Mouse (Mus musculus): ENCODE measurements around the gene Kremen2. TPM values are rescaled to one million over a fixed set of nuclear protein-coding genes. Genes with fewer than 3 reads are reported as not detected.

Gene Kremen2
- polyA plus RNA-seq, 1 experiment from 2014 or later = 2.8 TPM

GRCm38 (mm10) chr17:23719455-23719854, 26.2 kb downstream of the Kremen2 start:
- no peak for ATAC-seq
- Histone ChIP-seq H3K9me3 (ENCODE audit: control insufficient read depth) (no peaks in the 10 kb centered on the region), H3K4me3 (ENCODE audit: low read depth, low read length) (no peak overlapping the region), H3K9ac (ENCODE audit: low read depth, low read length) (no peak overlapping the region), H3K27me3 (replicated peaks; ENCODE audit: control insufficient read depth, insufficient read depth, low read length) (no peaks in the 10 kb centered on the region), H3K36me3 (ENCODE audit: control insufficient read depth, insufficient read depth) (no peaks in the 10 kb centered on the region), H3K4me2 (replicated peaks; ENCODE audit: low read depth) (no peak overlapping the region), H3K27ac (ENCODE audit: low read depth, low read length) (no peak overlapping the region), H3K4me1 (replicated peaks; ENCODE audit: control insufficient read depth, insufficient read depth, low read length) (no peaks in the 10 kb centered on the region)
- TF ChIP-seq CTCF (IDR thresholded peaks at IDR 0.05; ENCODE audit: low read depth) = no peak
- 41% methylated on average over 1 of the region's 1 CpGs for WGBS

GRCm38 (mm10) chr17:23717003-23717402, 28.6 kb downstream of the Kremen2 start:
- WGBS = 70% methylated on average over 2 of the region's 2 CpGs
- TF ChIP-seq CTCF (IDR thresholded peaks at IDR 0.05; ENCODE audit: low read depth) = no peak

GRCm38 (mm10) chr17:23706212-23706611, 39.4 kb downstream of the Kremen2 start:
- 0% methylated on average over 3 of the region's 3 CpGs for WGBS
- ATAC-seq = peak; percentile 54; the same call in 1 of the 2 replicates

More at GRCm38 (mm10) chr17:23717003-23717402, 28.6 kb downstream of the Kremen2 start:
- no peak for ATAC-seq
- no peaks in the 10 kb centered on the region for H3K27me3 ChIP-seq (replicated peaks; ENCODE audit: control insufficient read depth, insufficient read depth, low read length)
- no peaks in the 10 kb centered on the region for H3K4me1 ChIP-seq (replicated peaks; ENCODE audit: control insufficient read depth, insufficient read depth, low read length)
- no peak overlapping the region for H3K4me3 ChIP-seq (ENCODE audit: low read depth, low read length)
- H3K9me3 ChIP-seq (ENCODE audit: control insufficient read depth) = no peaks in the 10 kb centered on the region
- H3K9ac ChIP-seq (ENCODE audit: low read depth, low read length) = no peak overlapping the region
- no peak overlapping the region for H3K4me2 ChIP-seq (replicated peaks; ENCODE audit: low read depth)
- H3K27ac ChIP-seq (ENCODE audit: low read depth, low read length) = no peak overlapping the region
- no peaks in the 10 kb centered on the region for H3K36me3 ChIP-seq (ENCODE audit: control insufficient read depth, insufficient read depth)

GRCm38 (mm10) chr17:23705525-23706104, 40.0 kb downstream of the Kremen2 start:
- Histone ChIP-seq H3K4me2 (replicated peaks; ENCODE audit: low read depth) (no peak overlapping the region), H3K4me1 (replicated peaks; ENCODE audit: control insufficient read depth, insufficient read depth, low read length) (no peaks in the 10 kb centered on the region), H3K9me3 (ENCODE audit: control insufficient read depth) (no peaks in the 10 kb centered on the region), H3K27ac (ENCODE audit: low read depth, low read length) (no peak overlapping the region), H3K9ac (ENCODE audit: low read depth, low read length) (no peak overlapping the region), H3K36me3 (ENCODE audit: control insufficient read depth, insufficient read depth) (no peaks in the 10 kb centered on the region), H3K4me3 (ENCODE audit: low read depth, low read length) (no peak overlapping the region), H3K27me3 (replicated peaks; ENCODE audit: control insufficient read depth, insufficient read depth, low read length) (no peaks in the 10 kb centered on the region)
- no peak for ATAC-seq
- WGBS = 76% methylated on average over 7 of the region's 7 CpGs
- TF ChIP-seq CTCF (IDR thresholded peaks at IDR 0.05; ENCODE audit: low read depth) = no peak

More at GRCm38 (mm10) chr17:23706212-23706611, 39.4 kb downstream of the Kremen2 start:
- H3K27ac ChIP-seq (ENCODE audit: low read depth, low read length) = no peak overlapping the region
- TF ChIP-seq CTCF (IDR thresholded peaks at IDR 0.05; ENCODE audit: low read depth) = peak; percentile 94
- H3K4me3 ChIP-seq (ENCODE audit: low read depth, low read length) = no peak overlapping the region
- no peaks in the 10 kb centered on the region for H3K27me3 ChIP-seq (replicated peaks; ENCODE audit: control insufficient read depth, insufficient read depth, low read length)
- no peaks in the 10 kb centered on the region for H3K9me3 ChIP-seq (ENCODE audit: control insufficient read depth)
- H3K4me2 ChIP-seq (replicated peaks; ENCODE audit: low read depth) = no peak overlapping the region
- H3K4me1 ChIP-seq (replicated peaks; ENCODE audit: control insufficient read depth, insufficient read depth, low read length) = no peaks in the 10 kb centered on the region
- H3K9ac ChIP-seq (ENCODE audit: low read depth, low read length) = no peak overlapping the region
- no peaks in the 10 kb centered on the region for H3K36me3 ChIP-seq (ENCODE audit: control insufficient read depth, insufficient read depth)

- Histone ChIP-seq H3K36me3 (ENCODE audit: control insufficient read depth, insufficient read depth) (no peaks in the 10 kb centered on the region), H3K27ac (ENCODE audit: low read depth, low read length) (no peak overlapping the region), H3K4me2 (replicated peaks; ENCODE audit: low read depth) (no peak overlapping the region), H3K4me1 (replicated peaks; ENCODE audit: control insufficient read depth, insufficient read depth, low read length) (no peaks in the 10 kb centered on the region; the same call in 1 of the 2 replicates), H3K27me3 (replicated peaks; ENCODE audit: control insufficient read depth, insufficient read depth, low read length) (no peaks in the 10 kb centered on the region), H3K9ac (ENCODE audit: low read depth, low read length) (no peak overlapping the region), H3K9me3 (ENCODE audit: control insufficient read depth) (no peaks in the 10 kb centered on the region), H3K4me3 (ENCODE audit: low read depth, low read length) (no peak overlapping the region)
- WGBS = 55% methylated on average over 7 of the region's 7 CpGs
- TF ChIP-seq CTCF (IDR thresholded peaks at IDR 0.05; ENCODE audit: low read depth) = no peak
- no peak for ATAC-seq
Measured at GRCm38 (mm10) chr17:23704741-23705140, 40.9 kb downstream of the Kremen2 start.

GRCm38 (mm10) chr17:23703301-23703700, 42.3 kb downstream of the Kremen2 start:
- H3K4me2 ChIP-seq (replicated peaks; ENCODE audit: low read depth) = no peak overlapping the region
- peaks cover under 1% of the 10 kb centered on the region; the same call in 1 of the 2 replicates for H3K27me3 ChIP-seq (replicated peaks; ENCODE audit: control insufficient read depth, insufficient read depth, low read length)
- H3K4me1 ChIP-seq (replicated peaks; ENCODE audit: control insufficient read depth, insufficient read depth, low read length) = no peaks in the 10 kb centered on the region; the same call in 1 of the 2 replicates
- TF ChIP-seq CTCF (IDR thresholded peaks at IDR 0.05; ENCODE audit: low read depth) = no peak
- H3K9ac ChIP-seq (ENCODE audit: low read depth, low read length) = no peak overlapping the region
- no peak for ATAC-seq
- no peak overlapping the region for H3K4me3 ChIP-seq (ENCODE audit: low read depth, low read length)
- no peak overlapping the region for H3K27ac ChIP-seq (ENCODE audit: low read depth, low read length)
- no peaks in the 10 kb centered on the region for H3K9me3 ChIP-seq (ENCODE audit: control insufficient read depth)
- no peaks in the 10 kb centered on the region for H3K36me3 ChIP-seq (ENCODE audit: control insufficient read depth, insufficient read depth)
- WGBS = 85% methylated on average over 9 of the region's 9 CpGs
